Mouse (Mus musculus) olfactory bulb, adult 2 months (tissue): ENCODE measurements around the gene Pstpip1.

Experiments used
- CTCF ChIP-seq: fragments of 200-500 bp; IDR thresholded peaks from 2 replicates; pipeline ENCODE4 v1.5.1; 2012; ENCODE audit warnings: low read depth, mild to moderate bottlenecking, low read length, moderate library complexity; ENCODE audit not compliant: insufficient read depth
- POLR2A ChIP-seq: fragments of 200-500 bp; IDR thresholded peaks from 2 replicates; pipeline ENCODE4 v1.6.1; 2012; ENCODE audit warnings: mild to moderate bottlenecking, low read depth, low read length, moderate library complexity; ENCODE audit not compliant: insufficient read depth

- TF ChIP-seq POLR2A (no peak), CTCF (no peak)
Measured at GRCm38 (mm10) chr9:56074863-56075262, 14.9 kb upstream of the Pstpip1 start.
